Mouse (Mus musculus) liver, embryonic 14.5 days (tissue): ENCODE measurements at regions not wholly inside any gene's neighbourhood (a gene's known extent, or its start where the extent isn't known, plus 50 kb on each side); places are given as distances from the start of the nearest gene placed in this dataset.
"Not testable (repeated sequence)": the region's sequence is repeated elsewhere in the genome, so short reads cannot be mapped to it uniquely, and the experiment has no call there.

Source experiments
- ATAC-seq: fragments of 200-750 bp; cut with Nextera tagmentation; 2 replicates; pipeline ENCODE4 v1.8.0; 2017; ENCODE audit warnings: moderate number of reproducible peaks, mild to moderate bottlenecking, moderate library complexity; ENCODE audit not compliant: insufficient read depth
- DNase-seq, 3 experiments: peaks; one replicate each; pipeline ENCODE4 v3.0.0-alpha.2; 2012 to 2013; ENCODE audit warnings: low read depth in 3 of 3, low spot score in 3 of 3
- H3K27ac ChIP-seq: fragments of 300-500 bp; sonication (generic); 2 replicates; pipeline ENCODE4 v1.5.1; 2014; ENCODE audit warnings: moderate library complexity, mild to moderate bottlenecking, control low read depth, inconsistent platforms
- H3K27me3 ChIP-seq: fragments of 300-500 bp; sonication (generic); 2 replicates; pipeline ENCODE4 v1.6.1; 2014; ENCODE audit warnings: mild to moderate bottlenecking, low read length, moderate library complexity; ENCODE audit not compliant: control insufficient read depth, insufficient read depth
- H3K36me3 ChIP-seq: fragments of 300-500 bp; sonication (generic); replicated peaks from 2 replicates; pipeline ENCODE4 v1.6.1; 2014; ENCODE audit warnings: low read depth; ENCODE audit not compliant: control insufficient read depth, insufficient read depth
- H3K4me1 ChIP-seq, 2 experiments: fragments of 200-500 bp in 1 of 2; fragments of 300-500 bp in 1 of 2; sonication (generic) in 1 of 2; replicated peaks; 2 replicates each; pipeline ENCODE4 v1.6.1; 2012 to 2014; ENCODE audit warnings: antibody characterized with exemption in 1 of 2, inconsistent platforms in 1 of 2, low read length in 1 of 2; ENCODE audit not compliant: control insufficient read depth in 2 of 2, insufficient read depth in 2 of 2
- H3K4me2 ChIP-seq: fragments of 300-500 bp; sonication (generic); 2 replicates; pipeline ENCODE4 v1.6.1; 2014; ENCODE audit warnings: low read depth, mild to moderate bottlenecking, control low read depth, moderate library complexity
- H3K4me3 ChIP-seq, 2 experiments: fragments of 200-500 bp in 1 of 2; fragments of 300-500 bp in 1 of 2; sonication (generic) in 1 of 2; 2 replicates each; pipeline ENCODE4 v1.5.1; 2012 to 2014; ENCODE audit warnings: low read depth in 2 of 2, low read length in 2 of 2, mild to moderate bottlenecking in 2 of 2, control low read depth in 1 of 2, inconsistent platforms in 1 of 2, moderate library complexity in 1 of 2; ENCODE audit not compliant: insufficient read depth in 1 of 2
- H3K9ac ChIP-seq: fragments of 300-500 bp; sonication (generic); replicated peaks from 2 replicates; pipeline ENCODE4 v1.6.1; 2014; ENCODE audit warnings: mild to moderate bottlenecking, control low read depth, moderate library complexity
- H3K9me3 ChIP-seq: fragments of 300-500 bp; sonication (generic); 2 replicates; pipeline ENCODE4 v1.6.1; 2016; ENCODE audit warnings: low read length, mixed read lengths; ENCODE audit not compliant: control insufficient read depth
- CTCF ChIP-seq: IDR thresholded peaks from 2 replicates; pipeline ENCODE4 v1.5.1; 2016; ENCODE audit warnings: antibody characterized with exemption, low read depth, control low read depth
- EP300 ChIP-seq: IDR thresholded peaks from 2 replicates; pipeline ENCODE4 v1.6.1; 2016; ENCODE audit warnings: antibody characterized with exemption, low read depth
- WGBS: fragments of 180-500 bp; shearing (Covaris S2); extraction: QIAGEN DNeasy Blood & Tissue Kit; methylation state at CpG from one replicate; pipeline ENCODE4 v1.1.7; 2014; ENCODE audit not compliant: insufficient replicate concordance; 5-methylcytosine and 5-hydroxymethylcytosine counted together

- Histone ChIP-seq H3K27ac (no peak overlapping the region), H3K9me3 (no peaks in the 10 kb centered on the region), H3K4me1 (no peaks in the 10 kb centered on the region), H3K36me3 (no peaks in the 10 kb centered on the region), H3K4me3 (no peak overlapping the region), H3K9ac (no peak overlapping the region), H3K27me3 (no peaks in the 10 kb centered on the region), H3K4me2 (no peak overlapping the region)
- 16% methylated on average over 2 of the region's 2 CpGs for WGBS
- DNase-seq: no peak
- TF ChIP-seq EP300 (no peak), CTCF (no peak)
- ATAC-seq: no peak
Measured at GRCm38 (mm10) chr1:95468095-95468494, 154.7 kb downstream of the Fam174a start.

- Histone ChIP-seq H3K36me3 (no peaks in the 10 kb centered on the region), H3K9me3 (no peaks in the 10 kb centered on the region), H3K27me3 (no peaks in the 10 kb centered on the region), H3K4me1 (no peaks in the 10 kb centered on the region), H3K4me2 (no peak overlapping the region), H3K4me3 (no peak overlapping the region), H3K9ac (no peak overlapping the region), H3K27ac (no peak overlapping the region)
- 43% methylated on average over 2 of the region's 2 CpGs for WGBS
- no peak for DNase-seq
- no peak for ATAC-seq
- no peak for TF ChIP-seq EP300
- TF ChIP-seq CTCF: no peak
Measured at GRCm38 (mm10) chr1:95468772-95469171, 155.3 kb downstream of the Fam174a start.

GRCm38 (mm10) chr1:95470491-95470890, 157.1 kb downstream of the Fam174a start:
- no peak for ATAC-seq
- WGBS: 37% methylated on average over 1 of the region's 1 CpGs
- no peak for TF ChIP-seq CTCF
- TF ChIP-seq EP300: no peak
- H3K27ac ChIP-seq: no peak overlapping the region
- no peak for DNase-seq
- no peaks in the 10 kb centered on the region for H3K9me3 ChIP-seq
- no peaks in the 10 kb centered on the region for H3K36me3 ChIP-seq
- H3K4me2 ChIP-seq: no peak overlapping the region
- no peak overlapping the region for H3K4me3 ChIP-seq
- H3K27me3 ChIP-seq: no peaks in the 10 kb centered on the region
- H3K9ac ChIP-seq: no peak overlapping the region
- H3K4me1 ChIP-seq: no peaks in the 10 kb centered on the region

- Histone ChIP-seq H3K9me3 (no peaks in the 10 kb centered on the region), H3K9ac (no peak overlapping the region), H3K36me3 (no peaks in the 10 kb centered on the region), H3K4me1 (no peaks in the 10 kb centered on the region), H3K4me2 (no peak overlapping the region), H3K27ac (no peak overlapping the region), H3K27me3 (no peaks in the 10 kb centered on the region), H3K4me3 (no peak overlapping the region)
- ATAC-seq (no peak), DNase-seq (no peak)
- no peak for TF ChIP-seq CTCF
- no peak for TF ChIP-seq EP300
Measured at GRCm38 (mm10) chr1:95493004-95493403, 174.4 kb downstream of the St8sia4 start.

- not testable (repeated sequence) for H3K27ac ChIP-seq, H3K4me1 ChIP-seq, H3K4me2 ChIP-seq, H3K36me3 ChIP-seq, H3K9ac ChIP-seq, ATAC-seq, H3K4me3 ChIP-seq, H3K9me3 ChIP-seq, H3K27me3 ChIP-seq, DNase-seq
Measured at GRCm38 (mm10) chr1:95500671-95501070, 166.7 kb downstream of the St8sia4 start.

GRCm38 (mm10) chr1:95508718-95509117, 158.7 kb downstream of the St8sia4 start:
- Histone ChIP-seq H3K4me1 (no peaks in the 10 kb centered on the region), H3K36me3 (no peaks in the 10 kb centered on the region), H3K27ac (no peak overlapping the region), H3K9ac (no peak overlapping the region), H3K9me3 (no peaks in the 10 kb centered on the region), H3K27me3 (no peaks in the 10 kb centered on the region), H3K4me2 (no peak overlapping the region), H3K4me3 (no peak overlapping the region)
- WGBS: 77% methylated on average over 2 of the region's 2 CpGs
- DNase-seq: no peak
- no peak for TF ChIP-seq CTCF
- TF ChIP-seq EP300: no peak
- ATAC-seq: no peak
